Mouse (Mus musculus): ENCODE measurements at regions not wholly inside any gene's neighbourhood (a gene's known extent, or its start where the extent isn't known, plus 50 kb on each side); places are given as distances from the start of the nearest gene placed in this dataset.

- no peak for TF ChIP-seq CTCF (IDR thresholded peaks at IDR 0.05; ENCODE audit: extremely low read depth, insufficient read depth, insufficient read length, insufficient replicate concordance)
- TF ChIP-seq POLR2A (IDR thresholded peaks at IDR 0.05; ENCODE audit: low read depth, low read length), result no peak
Measured at GRCm38 (mm10) chr8:128263251-128263947, 95.0 kb upstream of the Nrp1 start.
